In the genomic region with DNA sequence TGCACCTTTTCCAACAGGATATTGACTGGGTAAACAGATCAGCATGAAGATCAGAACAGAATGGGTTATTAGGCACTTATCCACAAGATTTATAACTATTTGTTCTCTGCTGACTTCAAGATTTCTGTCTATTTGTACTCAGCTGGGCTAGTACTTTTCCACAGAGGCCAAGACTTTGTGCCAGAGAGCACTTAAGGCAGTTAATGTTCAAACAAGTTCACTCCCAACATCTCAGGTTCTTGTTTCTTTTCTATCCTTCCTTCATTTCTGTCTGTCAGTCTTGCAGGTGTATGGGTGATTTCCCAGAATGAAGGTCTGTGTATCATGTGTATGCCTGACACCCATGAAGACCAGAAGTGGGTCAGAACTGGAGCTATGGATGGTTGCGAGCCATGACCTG, we compare ENCODE assay signal across 23 mouse cellular contexts. TPM values are rescaled to one million over a fixed set of nuclear protein-coding genes. Genes with fewer than 3 reads are reported as not detected.
"Had no signal": no experiment of that assay in that cellular context is flagged by ENCODE, and none has a peak within 500 bp of the region (broad histone marks: within the 10 kb centered on the region; RNA-seq: fewer than 3 reads in every experiment).

No protein-coding gene starts in this region.

- H3K4me2 ChIP-seq: hindbrain, embryonic 14.5 days; limb, embryonic 13.5 days; liver, embryonic 12.5 days; liver, embryonic 15.5 days; lung, embryonic 14.5 days; midbrain, embryonic 12.5 days; midbrain, embryonic 15.5 days; neural tube, embryonic 12.5 days; neural tube, embryonic 15.5 days had no signal

- H3K36me3 ChIP-seq: limb, embryonic 10.5 days; limb, embryonic 13.5 days; liver, embryonic 12.5 days; liver, embryonic 15.5 days; midbrain, embryonic 12.5 days; midbrain, embryonic 15.5 days; neural tube, embryonic 12.5 days; neural tube, embryonic 15.5 days had no signal

- H3K4me1 ChIP-seq: limb, embryonic 10.5 days; limb, embryonic 13.5 days; liver, embryonic 12.5 days; liver, embryonic 15.5 days; midbrain, embryonic 12.5 days; midbrain, embryonic 15.5 days; neural tube, embryonic 12.5 days; neural tube, embryonic 15.5 days had no signal

- H3K27ac ChIP-seq: hindbrain, embryonic 14.5 days; hindbrain, postnatal 0 days; limb, embryonic 10.5 days; limb, embryonic 13.5 days; liver, embryonic 12.5 days; liver, embryonic 15.5 days; macrophage; midbrain, embryonic 12.5 days; midbrain, embryonic 15.5 days; neural tube, embryonic 12.5 days; neural tube, embryonic 15.5 days; stomach, postnatal 0 days had no signal

- H3K9ac ChIP-seq: hindbrain, embryonic 14.5 days; limb, embryonic 13.5 days; liver, embryonic 12.5 days; liver, embryonic 15.5 days; lung, embryonic 14.5 days; midbrain, embryonic 12.5 days; midbrain, embryonic 15.5 days; neural tube, embryonic 12.5 days; neural tube, embryonic 15.5 days had no signal

- ATAC-seq: hindbrain, postnatal 0 days; inflammation-experienced regulatory T-cells, adult 6 months; intestine, embryonic 16.5 days; liver, embryonic 12.5 days; midbrain, embryonic 15.5 days had no signal

- H3K4me3 ChIP-seq: limb, embryonic 10.5 days; limb, embryonic 13.5 days; liver, embryonic 12.5 days; liver, embryonic 15.5 days; midbrain, embryonic 12.5 days; midbrain, embryonic 15.5 days; neural tube, embryonic 12.5 days; neural tube, embryonic 15.5 days had no signal

- H3K9me3 ChIP-seq: limb, embryonic 10.5 days; limb, embryonic 13.5 days; liver, embryonic 12.5 days; liver, embryonic 15.5 days; midbrain, embryonic 12.5 days; midbrain, embryonic 15.5 days; neural tube, embryonic 12.5 days; neural tube, embryonic 15.5 days had no signal

- H3K27me3 ChIP-seq: limb, embryonic 13.5 days; liver, embryonic 12.5 days; liver, embryonic 15.5 days; midbrain, embryonic 12.5 days; midbrain, embryonic 15.5 days; neural tube, embryonic 12.5 days; neural tube, embryonic 15.5 days had no signal

- DNase-seq: liver; lung, embryonic 14.5 days; right cerebral cortex, adult 18-20 months; right cerebral cortex, postnatal 14 days; right cerebral cortex, postnatal 4 days; thymus, adult 2 months; thymus, postnatal 14 days; thymus, postnatal 4 days had no signal

RNA-seq across cellular contexts. Expression of gene Slc6a15, which starts 33.3 kb away (rescaled TPM):
- total RNA-seq: megakaryocyte, adult 5-6 weeks had no signal
- polyA plus RNA-seq: inflammation-experienced regulatory T-cells, adult 6 months; macrophage had no signal
